Mouse (Mus musculus) heart, adult 9 months (tissue): ENCODE results near the gene Tnnc2.

Experiments used
- DNase-seq, 2 experiments: peaks; one replicate each; pipeline ENCODE4 v3.0.0; 2022; ENCODE audit warnings: low spot score in 2 of 2

The Tnnc2 gene

GRCm38 (mm10) chr2:164773229-164773988 lies 6.4 kb downstream of the Tnnc2 start:
- DNase-seq, result no peak

- no peak for DNase-seq
Observed at GRCm38 (mm10) chr2:164771123-164771522, 8.6 kb downstream of the Tnnc2 start.

GRCm38 (mm10) chr2:164770279-164770678 lies 9.5 kb downstream of the Tnnc2 start:
- no peak for DNase-seq

DNA sequence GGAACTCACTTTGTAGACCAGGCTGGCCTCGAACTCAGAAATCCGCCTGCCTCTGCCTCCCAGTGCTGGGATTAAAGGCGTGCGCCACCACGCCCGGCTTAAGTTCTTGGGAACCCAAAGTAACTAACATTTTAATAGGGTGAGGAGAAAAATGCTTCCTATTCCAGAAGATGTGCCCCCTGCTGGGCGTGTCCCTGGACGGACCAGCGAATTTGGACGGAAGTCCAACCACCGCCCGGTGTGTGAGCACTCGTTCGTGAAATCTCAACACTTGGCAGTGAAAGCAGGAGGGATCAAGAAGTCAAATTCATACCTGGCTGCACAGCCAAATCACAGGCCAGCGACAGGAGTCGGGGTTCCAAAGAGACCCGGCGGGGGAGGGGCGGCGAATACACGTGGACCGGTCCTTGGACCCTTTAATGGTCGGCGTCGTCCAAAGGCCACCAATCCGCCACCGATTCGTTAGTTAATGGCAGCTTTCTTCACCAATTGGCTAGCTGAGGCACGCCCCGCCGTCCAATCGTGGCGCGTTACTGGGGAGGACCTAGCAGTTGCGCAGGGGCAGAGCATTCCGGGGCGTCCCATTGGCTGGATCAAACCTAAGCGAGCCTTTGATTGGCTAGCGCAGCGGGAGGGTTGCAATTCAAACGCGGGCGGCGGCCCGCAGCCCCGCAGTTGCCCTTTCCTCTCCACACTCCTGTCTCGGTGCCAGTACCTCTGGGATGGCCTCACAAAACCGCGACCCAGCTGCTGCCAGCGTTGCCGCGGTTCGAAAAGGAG lies 10.3 kb downstream of the Tnnc2 start, which contains the start of gene Ube2c:
TSS of gene Ube2c (plus strand) at position 641 of the 780 bp plus-strand sequence.
- DNase-seq, result peak; percentile 99

DNA sequence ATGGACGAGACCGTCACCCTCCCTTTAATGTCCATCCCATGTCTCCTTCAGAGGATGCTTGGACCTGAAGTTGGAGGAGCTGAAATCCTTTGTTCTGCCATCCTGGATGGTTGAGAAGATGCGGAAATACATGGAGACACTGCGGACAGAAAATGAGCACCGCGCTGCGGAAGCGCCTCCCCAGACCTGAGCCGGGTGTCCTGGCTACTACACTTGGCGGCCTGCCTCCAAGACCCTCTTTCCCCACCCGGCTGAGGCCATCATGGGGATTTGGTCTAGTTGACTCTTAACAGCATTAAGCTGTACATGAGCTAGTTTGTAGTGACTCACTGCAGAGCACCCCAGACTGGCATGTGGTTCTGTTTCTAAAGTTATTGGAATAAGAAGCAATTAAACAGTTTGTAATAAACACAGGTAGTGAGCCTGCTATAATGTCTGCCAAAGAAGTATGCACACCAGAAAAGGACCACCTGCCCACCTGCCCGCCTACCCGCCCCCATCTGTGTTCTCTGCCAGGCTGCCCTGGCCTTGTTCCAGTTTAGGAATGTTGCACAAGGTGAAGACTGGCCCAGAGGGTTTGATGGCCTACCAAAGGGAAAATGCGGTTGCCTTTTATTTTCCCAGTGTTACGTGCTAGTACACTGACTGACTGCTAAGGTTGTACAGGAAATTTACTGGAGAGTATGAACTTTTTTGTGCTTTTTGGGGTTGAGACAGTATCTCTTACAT lies 11.8 kb downstream of the Tnnc2 start:
- no peak for DNase-seq

DNA sequence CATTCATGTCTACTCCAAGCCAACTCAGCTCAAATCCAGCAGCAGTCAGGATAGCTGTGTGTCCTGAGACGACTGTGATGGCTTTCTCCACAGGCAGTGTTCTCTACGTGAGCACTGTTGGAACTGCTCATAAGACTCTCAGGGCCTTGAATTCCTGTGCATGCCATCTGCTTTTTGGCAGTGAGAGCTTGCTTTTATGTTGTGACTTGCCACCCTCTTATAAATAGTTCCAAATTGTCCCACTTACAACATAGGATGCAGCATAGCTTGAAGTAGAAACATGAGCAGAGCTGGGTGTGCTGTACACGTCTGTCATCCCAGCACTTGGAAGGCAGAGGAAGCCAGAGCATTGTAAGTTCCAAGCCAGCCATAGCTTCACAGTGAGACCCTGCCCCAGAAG lies 13.9 kb downstream of the Tnnc2 start:
- no peak for DNase-seq

- no peak for DNase-seq
Observed at GRCm38 (mm10) chr2:164762593-164762992, 17.2 kb downstream of the Tnnc2 start.

- DNase-seq, result no peak
Observed at GRCm38 (mm10) chr2:164761971-164762370, 17.8 kb downstream of the Tnnc2 start.

DNA sequence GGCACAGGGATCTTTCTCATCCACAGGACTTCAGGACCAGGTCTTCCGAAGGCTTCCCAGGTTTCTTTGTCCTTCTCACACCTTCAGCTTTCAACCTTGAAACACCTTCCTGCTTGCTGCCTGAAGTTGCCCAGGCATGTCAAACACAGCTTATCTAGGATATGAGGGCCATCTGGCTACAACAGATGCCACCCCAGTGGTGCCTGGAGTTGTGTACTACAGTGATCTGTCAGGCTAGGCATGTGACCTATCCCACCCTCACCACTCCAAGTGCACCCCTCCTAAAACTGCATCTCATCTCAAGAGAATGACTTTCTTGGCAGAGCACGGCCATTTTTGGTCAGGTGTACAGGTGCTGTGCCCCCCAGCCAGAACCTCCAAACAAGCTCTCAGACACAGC lies 18.3 kb downstream of the Tnnc2 start:
- DNase-seq, result no peak

GRCm38 (mm10) chr2:164760059-164760833 lies 19.5 kb downstream of the Tnnc2 start:
- no peak for DNase-seq

GRCm38 (mm10) chr2:164758692-164759091 lies 21.1 kb downstream of the Tnnc2 start:
- DNase-seq, result no peak

- DNase-seq, result no peak
Observed at GRCm38 (mm10) chr2:164757841-164758240, 21.9 kb downstream of the Tnnc2 start.

GRCm38 (mm10) chr2:164754800-164755199 lies 25.0 kb downstream of the Tnnc2 start:
- peak; percentile 42 to 61 for DNase-seq

GRCm38 (mm10) chr2:164754105-164754504 lies 25.7 kb downstream of the Tnnc2 start:
- DNase-seq, result no peak

GRCm38 (mm10) chr2:164752454-164752853 lies 27.3 kb downstream of the Tnnc2 start:
- no peak for DNase-seq

DNA sequence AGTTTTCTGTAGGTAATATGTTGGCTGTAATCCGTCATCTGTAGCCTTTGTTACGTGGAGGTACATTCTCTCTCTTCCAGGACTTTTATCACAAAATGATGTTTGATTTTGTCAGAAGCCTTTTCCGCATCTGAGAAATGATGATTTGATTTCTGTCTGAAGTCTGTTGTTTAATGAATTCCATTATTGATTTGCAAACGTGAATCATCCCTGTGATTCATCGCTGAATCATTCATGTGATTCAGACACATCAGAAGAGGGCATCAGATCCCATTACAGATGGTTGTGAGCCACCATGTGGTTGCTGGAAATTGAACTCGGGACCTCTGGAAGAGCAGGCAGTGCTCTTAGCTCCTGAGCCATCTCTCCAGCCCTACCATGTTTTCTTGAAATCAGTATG lies 30.8 kb downstream of the Tnnc2 start:
- no peak for DNase-seq

DNA sequence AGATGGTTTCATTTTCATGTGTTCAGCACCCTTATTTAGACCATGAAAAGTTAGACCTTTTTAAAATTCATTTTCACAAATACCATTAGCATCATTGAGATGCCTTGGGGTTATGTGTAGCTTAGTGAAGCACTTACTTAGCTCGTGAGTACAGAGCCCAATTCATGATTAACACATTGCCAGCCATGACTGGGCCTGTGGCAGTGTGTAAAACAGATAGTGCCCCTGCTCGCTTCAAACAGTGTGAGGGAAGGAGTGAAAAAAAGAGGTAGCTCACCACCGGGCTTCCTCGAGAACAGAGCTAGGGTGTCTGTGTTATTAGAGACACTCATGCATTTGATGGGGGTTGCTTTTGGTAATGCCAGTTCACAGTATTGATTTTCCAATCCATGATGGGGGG lies 31.6 kb downstream of the Tnnc2 start:
- DNase-seq, result no peak

DNA sequence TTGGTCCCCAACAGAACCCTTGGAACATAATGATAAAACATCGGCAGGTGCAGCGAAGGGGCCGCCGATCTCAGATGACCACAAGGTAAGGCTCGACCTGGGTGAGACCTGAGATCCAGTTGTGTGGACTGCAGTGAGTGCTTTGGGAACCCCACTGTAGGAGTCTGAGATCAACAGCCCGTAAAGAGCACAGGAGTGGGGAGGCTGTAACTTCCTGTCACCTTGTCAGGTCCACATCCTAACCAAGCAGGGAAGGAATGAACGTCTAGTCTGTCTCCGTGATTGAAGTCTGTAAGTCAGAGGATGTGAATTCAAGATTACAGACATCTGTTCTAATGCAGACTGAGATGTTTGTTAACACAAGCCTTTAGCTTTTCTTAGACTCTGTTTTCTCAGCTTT lies 33.1 kb downstream of the Tnnc2 start:
- no peak for DNase-seq

GRCm38 (mm10) chr2:164745843-164746479 lies 33.8 kb downstream of the Tnnc2 start, which contains the start of the genes Wfdc3 and Dnttip1:
Gene Wfdc3 (minus strand): TSS chr2:164745931.
Gene Dnttip1 (plus strand): TSS chr2:164745983.
- DNase-seq, result peak; percentile 91 to 93

DNA sequence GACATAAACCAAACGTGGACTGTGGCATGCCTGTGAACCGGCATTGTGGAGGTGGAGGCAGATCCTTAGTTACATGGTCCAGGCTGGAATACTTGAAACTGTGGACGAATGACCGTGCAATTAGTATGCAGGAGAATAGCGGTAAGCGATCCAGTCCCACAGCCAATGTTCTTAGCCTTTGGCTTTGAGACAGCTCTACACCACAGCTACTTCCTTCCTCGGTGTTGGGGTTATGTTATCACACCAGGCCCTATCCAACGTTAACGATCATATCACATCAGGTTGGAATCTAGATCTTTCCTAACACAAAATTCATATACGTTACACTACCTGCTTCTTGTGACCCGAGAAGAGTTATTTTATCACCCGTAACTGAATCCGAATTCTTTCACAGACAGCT lies 34.8 kb downstream of the Tnnc2 start:
- no peak for DNase-seq

DNA sequence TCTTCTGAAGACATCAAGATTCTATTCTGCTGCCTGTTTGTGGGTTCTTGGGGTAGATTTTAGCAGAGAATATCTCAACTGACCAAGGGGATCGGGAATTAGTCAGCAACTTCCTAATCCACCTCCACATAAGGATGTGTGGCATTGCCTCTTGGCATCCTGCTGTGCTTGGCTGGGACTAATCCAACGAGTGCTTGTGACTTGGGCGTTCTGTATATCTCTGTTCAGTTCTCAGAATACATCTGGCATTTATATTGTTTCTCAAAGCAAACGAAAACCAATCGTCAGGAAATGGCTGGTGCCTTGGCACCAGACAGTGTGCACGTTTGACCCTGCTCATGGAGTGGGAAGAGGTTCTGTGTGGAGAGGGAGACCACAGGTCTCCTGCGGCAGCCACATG lies 39.9 kb downstream of the Tnnc2 start:
- no peak for DNase-seq
